Mouse (Mus musculus): ENCODE measurements around the gene Ccdc125. TPM values are rescaled to one million over a fixed set of nuclear protein-coding genes. Genes with fewer than 3 reads are reported as not detected.

Ccdc125 gene
- polyA plus RNA-seq, 1 experiment: 0.17 TPM

- Histone ChIP-seq H3K4me3 (no peak overlapping the region), H3K36me3 (ENCODE audit: control insufficient read depth, insufficient read depth) (peaks cover 26% of the 10 kb centered on the region), H3K4me2 (ENCODE audit: low read depth) (no peak overlapping the region), H3K27me3 (ENCODE audit: control insufficient read depth, insufficient read depth, insufficient read length) (no peaks in the 10 kb centered on the region), H3ac (ENCODE audit: control insufficient read depth, insufficient read length) (no peak overlapping the region), H3K79me2 (ENCODE audit: control insufficient read depth, insufficient read depth) (peaks cover 35% of the 10 kb centered on the region)
- TF ChIP-seq TCF3 (IDR thresholded peaks at IDR 0.05; ENCODE audit: insufficient read length, low read depth) (no peak), SRF (IDR thresholded peaks at IDR 0.05; ENCODE audit: control insufficient read depth, insufficient read length, low read depth) (no peak), E2F4 (IDR thresholded peaks at IDR 0.05; ENCODE audit: insufficient read depth) (no peak), TCF12 (IDR thresholded peaks at IDR 0.05; ENCODE audit: insufficient read depth, poor library complexity, severe bottlenecking) (no peak)
Measured at GRCm38 (mm10) chr13:100648223-100648622, 21.3 kb upstream of the Ccdc125 start.

DNA sequence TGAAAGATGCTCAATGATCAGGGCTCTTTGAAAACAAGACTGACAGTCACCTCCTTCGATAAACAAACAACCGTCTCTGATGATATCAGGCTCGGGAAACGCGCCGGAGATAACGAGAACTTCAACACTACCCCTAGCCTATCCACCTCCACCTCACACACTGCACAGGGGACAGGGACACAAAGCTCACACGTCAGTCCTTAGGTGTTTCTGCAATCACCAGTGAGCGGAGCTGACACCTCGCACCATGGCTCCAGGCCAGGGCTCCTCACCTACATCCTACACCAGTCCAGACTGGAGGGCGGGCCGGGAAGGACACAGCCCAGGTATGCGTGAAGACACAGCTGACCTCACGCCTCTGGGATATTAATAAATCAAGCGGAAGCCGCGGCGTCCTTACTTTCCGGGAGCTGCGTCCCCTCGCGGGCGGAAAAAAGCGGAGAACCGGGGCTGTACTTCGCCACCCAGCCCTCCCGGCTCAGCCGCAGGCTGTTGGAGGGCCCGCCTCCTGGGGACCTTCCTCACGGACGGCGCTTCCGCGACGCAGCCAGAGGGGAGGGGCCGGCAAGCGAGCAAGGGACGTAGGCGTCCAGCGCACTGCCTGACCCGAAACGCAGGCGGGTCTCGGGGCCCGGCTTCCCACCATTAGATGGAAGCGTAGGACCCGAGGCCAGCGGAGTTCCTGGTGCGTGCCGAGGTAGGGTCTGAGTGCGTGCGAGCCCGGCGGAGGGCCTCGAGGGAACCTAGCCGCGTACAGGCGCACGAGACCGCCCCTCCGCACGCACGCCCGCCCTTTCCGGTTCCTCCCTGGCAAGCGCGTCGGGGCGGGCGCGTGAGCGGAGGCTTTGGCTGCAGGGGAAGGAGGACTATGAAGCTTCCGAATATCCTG, 18.7 kb upstream of the Ccdc125 start, which contains the start of the genes Ak6 and Rad17:
Gene Ak6 (plus strand): TSS at position 430 of the 889 bp plus-strand sequence.
Gene Rad17 (minus strand): TSS at position 502 of the 889 bp plus-strand sequence.
- TF ChIP-seq POLR2A (IDR thresholded peaks at IDR 0.05; ENCODE audit: insufficient read length, low read depth) (peak; percentile 61), CEBPB (IDR thresholded peaks at IDR 0.05; ENCODE audit: insufficient read depth, poor library complexity, severe bottlenecking) (no peak), MAX (IDR thresholded peaks at IDR 0.05; ENCODE audit: low read depth) (peak; percentile 82), MYOG (IDR thresholded peaks at IDR 0.05; ENCODE audit: control insufficient read depth in 1 of 3, insufficient read depth in 1 of 3, insufficient read length in 2 of 3, low read depth in 2 of 3) (peak in 1 of 3 experiments; percentile 19), SRF (IDR thresholded peaks at IDR 0.05; ENCODE audit: control insufficient read depth, insufficient read length, low read depth) (peak; percentile 89), MYOD1 (IDR thresholded peaks at IDR 0.05; ENCODE audit: control insufficient read depth in 1 of 3, insufficient read length in 2 of 3, low read depth in 2 of 3) (no peak), E2F4 (IDR thresholded peaks at IDR 0.05; ENCODE audit: insufficient read depth) (no peak), POLR2AphosphoS2 (IDR thresholded peaks at IDR 0.05; ENCODE audit: insufficient read length, low read depth) (peak; percentile 44), TCF3 (IDR thresholded peaks at IDR 0.05; ENCODE audit: insufficient read length, low read depth) (no peak)
- peak within 1 kb of the TSS; percentile 94 for H3K4me2 ChIP-seq (ENCODE audit: low read depth)
- peaks cover 9% of the 10 kb centered on the region for H3K36me3 ChIP-seq (ENCODE audit: control insufficient read depth, insufficient read depth)
- peak within 1 kb of the TSS; percentile 81 for H3K4me3 ChIP-seq
- peak within 1 kb of the TSS; percentile 48 for H3ac ChIP-seq (ENCODE audit: control insufficient read depth, insufficient read length)
- peaks cover 48% of the 10 kb centered on the region for H3K79me2 ChIP-seq (ENCODE audit: control insufficient read depth, insufficient read depth)
- no peaks in the 10 kb centered on the region for H3K27me3 ChIP-seq (ENCODE audit: control insufficient read depth, insufficient read depth, insufficient read length)

DNA sequence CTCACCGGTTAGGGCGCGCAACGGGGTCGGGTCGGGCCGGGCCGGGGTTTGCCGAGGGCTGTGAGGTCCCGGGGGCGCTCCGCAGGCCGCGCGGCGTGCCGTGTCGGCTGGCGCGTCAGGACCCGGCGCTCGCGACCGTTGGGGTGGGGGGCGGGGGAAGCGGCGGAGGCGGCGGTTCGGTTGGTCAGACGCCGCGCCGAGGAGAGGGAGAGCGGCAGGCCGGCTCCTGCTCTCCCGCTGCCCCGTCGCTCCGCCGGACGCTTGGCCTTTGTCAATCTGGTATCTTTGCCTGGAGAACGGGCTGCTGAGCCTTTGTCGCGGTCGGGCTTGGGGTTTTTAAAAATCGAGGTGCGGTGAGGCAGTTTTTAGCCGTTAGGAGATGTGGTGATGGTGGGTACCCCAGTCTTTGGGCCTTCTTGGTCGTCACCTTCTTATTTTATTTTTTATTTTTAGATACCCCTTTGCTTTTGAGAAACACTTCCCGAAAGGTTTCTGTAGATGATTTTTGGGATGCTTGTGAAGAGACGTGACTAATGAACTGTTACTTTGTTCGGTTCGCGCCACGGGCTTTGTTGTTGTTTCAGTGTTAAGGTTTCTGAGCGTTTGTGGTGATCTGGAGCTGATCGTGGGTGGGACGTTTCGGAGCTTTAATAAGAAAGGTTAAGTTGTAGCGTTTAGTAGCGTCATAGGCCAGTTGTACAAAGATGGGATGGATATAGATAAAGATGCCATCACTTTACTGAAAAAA, 17.9 kb upstream of the Ccdc125 start, which contains the start of gene Taf9:
Gene Taf9 (plus strand): TSS at position 141 of the 748 bp plus-strand sequence.
- peak within 1 kb of the TSS; percentile 48 for H3ac ChIP-seq (ENCODE audit: control insufficient read depth, insufficient read length)
- H3K36me3 ChIP-seq (ENCODE audit: control insufficient read depth, insufficient read depth): peaks cover 4% of the 10 kb centered on the region
- H3K4me2 ChIP-seq (ENCODE audit: low read depth): peak within 1 kb of the TSS; percentile 94
- peak within 1 kb of the TSS; percentile 81 for H3K4me3 ChIP-seq
- TF ChIP-seq TCF3 (IDR thresholded peaks at IDR 0.05; ENCODE audit: insufficient read length, low read depth): no peak
- TF ChIP-seq POLR2AphosphoS2 (IDR thresholded peaks at IDR 0.05; ENCODE audit: insufficient read length, low read depth): peak; percentile 40
- TF ChIP-seq MYOG (IDR thresholded peaks at IDR 0.05; ENCODE audit: control insufficient read depth in 1 of 3, insufficient read depth in 1 of 3, insufficient read length in 2 of 3, low read depth in 2 of 3): no peak
- TF ChIP-seq POLR2A (IDR thresholded peaks at IDR 0.05; ENCODE audit: insufficient read length, low read depth): peak; percentile 73
- peaks cover 54% of the 10 kb centered on the region for H3K79me2 ChIP-seq (ENCODE audit: control insufficient read depth, insufficient read depth)
- H3K27me3 ChIP-seq (ENCODE audit: control insufficient read depth, insufficient read depth, insufficient read length): no peaks in the 10 kb centered on the region

DNA sequence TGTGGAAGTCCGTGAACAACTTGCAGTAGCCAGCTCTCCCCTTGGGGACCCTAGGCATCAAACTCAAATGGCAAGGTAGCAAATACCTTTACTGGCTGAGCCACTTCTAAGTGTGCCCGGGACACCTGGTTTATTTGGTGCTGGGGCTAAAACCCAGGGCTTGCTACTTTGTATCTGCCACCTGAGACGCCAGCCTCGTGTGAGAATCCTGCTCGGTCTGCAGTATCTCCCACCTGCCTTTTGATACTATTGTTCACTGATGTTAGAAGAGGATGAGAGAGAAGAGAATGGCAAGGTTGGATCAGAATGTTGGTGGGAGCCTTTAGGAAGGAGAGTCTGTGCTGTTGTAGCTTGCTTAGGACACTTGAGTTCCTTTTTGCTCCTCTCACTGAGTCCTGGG, 11.4 kb upstream of the Ccdc125 start:
- TF ChIP-seq MYOG (IDR thresholded peaks at IDR 0.05; ENCODE audit: control insufficient read depth in 1 of 3, insufficient read depth in 1 of 3, insufficient read length in 2 of 3, low read depth in 2 of 3) (no peak), REST (IDR thresholded peaks at IDR 0.05; ENCODE audit: insufficient read depth, insufficient read length) (no peak), E2F4 (IDR thresholded peaks at IDR 0.05; ENCODE audit: insufficient read depth) (no peak), USF1 (IDR thresholded peaks at IDR 0.05; ENCODE audit: low read depth) (no peak), MYOD1 (IDR thresholded peaks at IDR 0.05; ENCODE audit: control insufficient read depth in 1 of 3, insufficient read length in 2 of 3, low read depth in 2 of 3) (no peak), POLR2AphosphoS2 (IDR thresholded peaks at IDR 0.05; ENCODE audit: insufficient read length, low read depth) (no peak), MAX (IDR thresholded peaks at IDR 0.05; ENCODE audit: low read depth) (no peak), CEBPB (IDR thresholded peaks at IDR 0.05; ENCODE audit: insufficient read depth, poor library complexity, severe bottlenecking) (no peak), POLR2A (IDR thresholded peaks at IDR 0.05; ENCODE audit: insufficient read length, low read depth) (no peak), SRF (IDR thresholded peaks at IDR 0.05; ENCODE audit: control insufficient read depth, insufficient read length, low read depth) (no peak), TCF12 (IDR thresholded peaks at IDR 0.05; ENCODE audit: insufficient read depth, poor library complexity, severe bottlenecking) (no peak), TCF3 (IDR thresholded peaks at IDR 0.05; ENCODE audit: insufficient read length, low read depth) (no peak)
- Histone ChIP-seq H3K4me2 (ENCODE audit: low read depth) (no peak overlapping the region), H3K79me2 (ENCODE audit: control insufficient read depth, insufficient read depth) (peaks cover 53% of the 10 kb centered on the region), H3K36me3 (ENCODE audit: control insufficient read depth, insufficient read depth) (peaks cover 12% of the 10 kb centered on the region), H3K27me3 (ENCODE audit: control insufficient read depth, insufficient read depth, insufficient read length) (no peaks in the 10 kb centered on the region), H3K4me3 (no peak overlapping the region), H3ac (ENCODE audit: control insufficient read depth, insufficient read length) (no peak overlapping the region)
